Mouse (Mus musculus): ENCODE measurements around the gene Samd4b. TPM values are rescaled to one million over a fixed set of nuclear protein-coding genes. Genes with fewer than 3 reads are reported as not detected.
A peak's percentile ranks its signal among the peaks of the same experiment; 100 is the strongest.

Gene Samd4b
- polyA plus RNA-seq, 2 experiments, result 33.0 to 82.0 TPM

DNA sequence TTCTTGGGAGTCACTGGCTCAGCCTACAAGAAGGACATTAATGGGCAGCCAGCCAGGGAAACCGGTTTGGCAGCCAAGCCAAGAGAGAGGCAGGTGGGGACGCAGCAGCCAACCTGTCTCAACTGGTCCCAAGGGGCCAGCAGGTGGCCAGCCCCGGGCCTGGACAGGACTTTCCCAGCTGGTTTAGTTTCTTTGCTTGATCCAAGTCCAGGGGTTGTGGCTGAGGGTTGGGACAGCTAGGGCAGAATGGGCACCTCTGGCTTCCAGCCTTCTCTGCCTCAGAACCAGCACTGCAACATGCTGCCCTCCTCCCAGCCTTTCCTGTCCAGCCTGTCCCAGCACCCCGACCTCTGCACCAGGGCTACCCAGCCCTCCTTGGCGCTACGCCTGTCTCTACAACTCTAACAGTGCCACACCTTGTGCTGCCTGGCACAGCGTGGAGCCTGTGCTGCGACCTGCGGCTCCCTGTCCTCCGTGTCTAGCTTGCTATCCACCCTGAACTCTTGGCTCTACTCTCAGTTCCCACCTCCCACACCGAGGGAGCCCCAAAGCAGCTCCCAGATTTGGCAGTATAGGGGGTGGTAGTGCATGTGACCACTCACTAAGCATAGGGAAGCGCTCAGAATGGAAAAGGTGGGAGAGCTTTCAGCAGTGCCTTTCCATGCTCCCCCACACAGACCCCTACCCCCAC is 27.5 kb downstream of the Samd4b start:
- H3K27me3 ChIP-seq (ENCODE audit: control insufficient read depth, insufficient read depth, low read length), result no peaks in the 10 kb centered on the region
- no peak for TF ChIP-seq POLR2A (IDR thresholded peaks at IDR 0.05; ENCODE audit: borderline replicate concordance, extremely low read depth, insufficient read depth, insufficient read length)
- no peak for ATAC-seq (ENCODE audit: low FRiP score, low read depth)
- no peak overlapping the region for H3K9ac ChIP-seq (ENCODE audit: low read depth, low read length, severe bottlenecking)
- H3K4me1 ChIP-seq (ENCODE audit: control insufficient read depth, insufficient read depth, low read length), result peaks cover 15% of the 10 kb centered on the region
- no peaks in the 10 kb centered on the region for H3K9me3 ChIP-seq (ENCODE audit: control insufficient read depth, low read length)
- H3K27ac ChIP-seq (replicated peaks; ENCODE audit: low read depth, low read length), result 0 out of 2 replicates have a peak overlapping the region, but pooled peaks have one; percentile 26
- 51% methylated on average over 12 of the region's 12 CpGs for WGBS
- H3K4me3 ChIP-seq (replicated peaks; ENCODE audit: low read length), result no peak overlapping the region
- DNase-seq (ENCODE audit: low spot score), result no peak
- peaks cover 36% of the 10 kb centered on the region for H3K36me3 ChIP-seq (ENCODE audit: control insufficient read depth, insufficient read depth, low read length)
- H3K4me2 ChIP-seq (replicated peaks; ENCODE audit: low read depth, low read length, severe bottlenecking), result no peak overlapping the region

DNA sequence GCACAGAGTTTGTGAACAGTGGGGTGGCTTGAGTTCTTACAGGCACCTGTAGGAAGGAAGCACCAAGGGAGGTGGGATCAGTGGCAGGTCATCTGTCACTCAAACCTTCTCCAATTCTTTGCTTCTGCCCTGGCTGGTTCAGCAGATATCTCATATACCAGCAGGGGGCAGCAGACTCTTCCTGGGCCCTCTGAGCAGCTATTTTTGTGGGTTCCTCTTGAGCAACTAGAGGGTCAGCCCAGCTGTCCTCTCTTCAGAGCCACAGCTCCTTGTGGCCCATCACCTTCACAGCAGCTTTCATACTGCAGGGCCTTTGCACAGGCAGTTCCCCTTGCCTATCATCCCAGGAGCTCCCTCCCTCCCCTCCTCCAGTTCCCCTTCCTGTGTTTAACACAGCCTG is 29.7 kb downstream of the Samd4b start:
- ATAC-seq (ENCODE audit: low FRiP score, low read depth) (no peak), DNase-seq (ENCODE audit: low spot score) (peak; percentile 54)

DNA sequence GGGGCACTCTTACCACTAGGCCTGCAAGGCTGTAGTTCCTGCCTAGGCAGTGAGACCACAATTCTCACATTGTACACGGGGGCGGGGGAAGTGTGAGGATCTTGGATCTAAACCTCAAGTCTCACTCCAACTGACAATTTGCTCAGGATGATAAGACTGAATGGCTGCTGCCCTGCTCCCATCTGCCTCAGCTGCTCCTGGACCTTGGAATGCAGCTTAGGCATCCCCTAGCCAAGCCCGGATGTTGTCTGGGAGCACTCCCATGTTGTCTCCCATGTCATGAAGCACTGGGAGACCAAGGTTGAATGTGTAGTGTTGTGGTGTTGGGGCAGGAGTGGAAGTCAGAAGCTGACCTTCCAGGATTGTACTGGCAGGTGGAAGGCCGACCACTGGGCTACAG is 30.4 kb downstream of the Samd4b start:
- peaks cover 15% of the 10 kb centered on the region for H3K4me1 ChIP-seq (ENCODE audit: control insufficient read depth, insufficient read depth, low read length)
- H3K9me3 ChIP-seq (ENCODE audit: control insufficient read depth, low read length), result no peaks in the 10 kb centered on the region
- H3K27me3 ChIP-seq (ENCODE audit: control insufficient read depth, insufficient read depth, low read length), result no peaks in the 10 kb centered on the region
- H3K4me2 ChIP-seq (replicated peaks; ENCODE audit: low read depth, low read length, severe bottlenecking), result no peak overlapping the region
- TF ChIP-seq POLR2A (IDR thresholded peaks at IDR 0.05; ENCODE audit: borderline replicate concordance, extremely low read depth, insufficient read depth, insufficient read length), result no peak
- ATAC-seq (ENCODE audit: low FRiP score, low read depth) (no peak), DNase-seq (ENCODE audit: low spot score) (no peak)
- H3K9ac ChIP-seq (ENCODE audit: low read depth, low read length, severe bottlenecking), result no peak overlapping the region
- 79% methylated on average over 4 of the region's 4 CpGs for WGBS
- H3K36me3 ChIP-seq (ENCODE audit: control insufficient read depth, insufficient read depth, low read length), result peaks cover 64% of the 10 kb centered on the region
- H3K4me3 ChIP-seq (replicated peaks; ENCODE audit: low read length), result no peak overlapping the region
- H3K27ac ChIP-seq (replicated peaks; ENCODE audit: low read depth, low read length), result no peak overlapping the region

More for the DNA sequence above, 29.7 kb downstream of the Samd4b start:
- TF ChIP-seq POLR2A (IDR thresholded peaks at IDR 0.05; ENCODE audit: borderline replicate concordance, extremely low read depth, insufficient read depth, insufficient read length), result no peak
- Histone ChIP-seq H3K4me1 (ENCODE audit: control insufficient read depth, insufficient read depth, low read length) (peaks cover 15% of the 10 kb centered on the region), H3K4me3 (replicated peaks; ENCODE audit: low read length) (no peak overlapping the region), H3K27me3 (ENCODE audit: control insufficient read depth, insufficient read depth, low read length) (no peaks in the 10 kb centered on the region), H3K27ac (replicated peaks; ENCODE audit: low read depth, low read length) (no peak overlapping the region), H3K9me3 (ENCODE audit: control insufficient read depth, low read length) (no peaks in the 10 kb centered on the region), H3K4me2 (replicated peaks; ENCODE audit: low read depth, low read length, severe bottlenecking) (no peak overlapping the region), H3K9ac (ENCODE audit: low read depth, low read length, severe bottlenecking) (no peak overlapping the region), H3K36me3 (ENCODE audit: control insufficient read depth, insufficient read depth, low read length) (peaks cover 57% of the 10 kb centered on the region)

DNA sequence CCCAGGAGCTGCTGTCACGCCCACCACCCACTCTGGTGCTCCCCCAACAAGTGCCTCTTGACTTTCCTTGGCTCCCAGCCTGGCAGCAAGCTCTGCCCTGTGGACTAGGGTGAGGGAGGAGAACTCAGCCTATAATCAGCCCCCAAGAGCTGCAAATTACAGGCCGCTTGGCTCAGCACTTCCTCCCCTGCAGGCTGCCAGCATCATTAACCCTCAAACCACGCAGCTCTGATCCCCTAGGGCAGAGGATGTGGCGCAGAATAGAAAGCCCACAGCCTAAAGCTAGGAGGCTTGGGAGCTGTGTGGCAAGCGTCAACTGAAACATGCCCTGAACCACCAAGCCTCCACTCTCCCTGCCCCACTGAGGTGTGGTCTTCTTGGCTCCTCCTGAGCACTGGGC is 32.5 kb downstream of the Samd4b start:
- Histone ChIP-seq H3K4me3 (replicated peaks; ENCODE audit: low read length) (no peak overlapping the region), H3K36me3 (ENCODE audit: control insufficient read depth, insufficient read depth, low read length) (peaks cover 78% of the 10 kb centered on the region), H3K27me3 (ENCODE audit: control insufficient read depth, insufficient read depth, low read length) (no peaks in the 10 kb centered on the region), H3K9me3 (ENCODE audit: control insufficient read depth, low read length) (no peaks in the 10 kb centered on the region), H3K9ac (ENCODE audit: low read depth, low read length, severe bottlenecking) (no peak overlapping the region), H3K4me1 (ENCODE audit: control insufficient read depth, insufficient read depth, low read length) (peaks cover 4% of the 10 kb centered on the region), H3K27ac (replicated peaks; ENCODE audit: low read depth, low read length) (no peak overlapping the region), H3K4me2 (replicated peaks; ENCODE audit: low read depth, low read length, severe bottlenecking) (no peak overlapping the region)
- WGBS, result 58% methylated on average over 5 of the region's 5 CpGs
- ATAC-seq (ENCODE audit: low FRiP score, low read depth) (no peak), DNase-seq (ENCODE audit: low spot score) (no peak)
- no peak for TF ChIP-seq POLR2A (IDR thresholded peaks at IDR 0.05; ENCODE audit: borderline replicate concordance, extremely low read depth, insufficient read depth, insufficient read length)

DNA sequence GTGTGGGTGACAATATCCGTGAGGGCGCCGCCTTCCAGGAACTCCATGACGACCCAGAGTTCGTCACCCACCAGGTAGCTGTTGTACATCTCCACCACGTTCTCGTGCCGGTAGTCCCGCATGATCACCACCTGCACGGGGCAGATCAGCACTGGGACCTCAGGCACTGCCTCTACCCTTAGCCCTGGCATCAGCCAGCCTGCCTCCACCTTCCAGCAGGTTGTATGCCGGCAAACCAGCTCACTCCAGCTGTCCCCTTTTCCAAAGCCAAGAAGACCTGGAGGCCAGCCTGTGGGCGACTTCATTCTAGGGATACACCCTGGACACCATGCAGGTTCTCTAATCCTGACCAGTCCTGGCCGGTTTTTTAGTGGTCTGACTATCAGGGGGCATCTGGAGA is 35.0 kb downstream of the Samd4b start:
- Histone ChIP-seq H3K4me2 (replicated peaks; ENCODE audit: low read depth, low read length, severe bottlenecking) (no peak overlapping the region), H3K9me3 (ENCODE audit: control insufficient read depth, low read length) (no peaks in the 10 kb centered on the region), H3K27me3 (ENCODE audit: control insufficient read depth, insufficient read depth, low read length) (no peaks in the 10 kb centered on the region), H3K4me1 (ENCODE audit: control insufficient read depth, insufficient read depth, low read length) (peaks cover 2% of the 10 kb centered on the region; the same call in 1 of the 2 replicates), H3K4me3 (replicated peaks; ENCODE audit: low read length) (no peak overlapping the region), H3K36me3 (ENCODE audit: control insufficient read depth, insufficient read depth, low read length) (peaks cover 88% of the 10 kb centered on the region), H3K9ac (ENCODE audit: low read depth, low read length, severe bottlenecking) (no peak overlapping the region), H3K27ac (replicated peaks; ENCODE audit: low read depth, low read length) (no peak overlapping the region)
- TF ChIP-seq POLR2A (IDR thresholded peaks at IDR 0.05; ENCODE audit: borderline replicate concordance, extremely low read depth, insufficient read depth, insufficient read length), result no peak
- ATAC-seq (ENCODE audit: low FRiP score, low read depth) (no peak), DNase-seq (ENCODE audit: low spot score) (no peak)
- 97% methylated on average over 13 of the region's 13 CpGs for WGBS
